Mouse (Mus musculus) gonadal fat pad, adult 2 months (tissue): ENCODE data around the gene Uck2. TPM values are rescaled to one million over a fixed set of nuclear protein-coding genes. Genes with fewer than 3 reads are reported as not detected.

Experiments used
- DNase-seq: peaks from one replicate; pipeline ENCODE4 v3.0.0-alpha.2; 2012; ENCODE audit warnings: low read depth
- polyA plus RNA-seq: library from polyadenylated mRNA; depleted of rRNA; stranded (reverse); fragments of >200 nt; gene quantifications from 2 replicates; pipeline ENCODE4 v1.2.3, GENCODE M21; 2012; rRNA removed

Gene Uck2
- polyA plus RNA-seq, 1 experiment: 12.4 TPM

DNA sequence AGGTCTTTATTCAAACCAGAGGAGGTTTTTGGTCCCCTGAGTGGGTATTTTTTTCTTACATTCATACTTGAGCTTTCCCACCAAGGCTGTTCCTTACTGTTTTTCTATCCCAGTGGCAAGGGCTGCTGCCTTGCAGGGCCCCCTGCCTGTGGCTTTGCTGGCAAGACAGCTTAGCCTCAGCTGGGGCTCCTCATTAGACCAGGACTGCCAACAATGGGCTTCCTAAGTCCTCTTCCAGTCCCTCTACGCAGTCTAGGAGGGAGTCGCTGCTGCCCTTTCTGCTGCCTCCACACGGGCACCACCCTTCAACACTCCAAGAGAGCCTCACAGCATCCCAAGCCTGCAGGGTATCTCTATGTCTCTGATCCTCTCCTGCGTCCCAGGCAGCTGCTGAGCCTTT, 76.3 kb downstream of the Uck2 start:
- DNase-seq: no peak

DNA sequence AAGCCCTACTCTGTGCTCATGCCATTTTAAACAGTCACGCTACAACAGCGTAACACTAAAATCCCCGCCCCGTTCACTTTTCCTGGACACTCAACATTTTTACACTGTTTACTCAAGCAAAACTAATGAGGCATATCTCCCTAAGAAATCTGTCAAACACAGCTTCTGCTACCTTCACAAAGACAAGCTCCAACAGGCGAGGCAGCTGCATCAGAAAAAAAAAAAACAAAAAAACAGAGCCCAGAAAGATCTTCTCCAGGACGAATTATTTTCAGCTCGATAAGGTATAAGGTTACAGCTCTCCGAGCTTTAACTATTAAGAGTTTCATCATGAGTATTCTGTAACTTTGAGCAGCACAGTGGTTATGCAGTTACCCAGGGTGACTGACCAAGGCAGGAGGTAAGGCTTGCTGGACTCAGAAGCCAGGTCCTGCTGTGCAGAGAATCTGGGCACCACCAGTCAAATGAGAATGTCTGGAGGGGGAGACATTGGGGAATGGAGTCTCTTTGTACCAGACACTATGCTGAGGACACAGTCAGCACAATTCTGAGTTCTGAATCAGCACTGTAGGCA, 79.9 kb downstream of the Uck2 start:
- DNase-seq: no peak

DNA sequence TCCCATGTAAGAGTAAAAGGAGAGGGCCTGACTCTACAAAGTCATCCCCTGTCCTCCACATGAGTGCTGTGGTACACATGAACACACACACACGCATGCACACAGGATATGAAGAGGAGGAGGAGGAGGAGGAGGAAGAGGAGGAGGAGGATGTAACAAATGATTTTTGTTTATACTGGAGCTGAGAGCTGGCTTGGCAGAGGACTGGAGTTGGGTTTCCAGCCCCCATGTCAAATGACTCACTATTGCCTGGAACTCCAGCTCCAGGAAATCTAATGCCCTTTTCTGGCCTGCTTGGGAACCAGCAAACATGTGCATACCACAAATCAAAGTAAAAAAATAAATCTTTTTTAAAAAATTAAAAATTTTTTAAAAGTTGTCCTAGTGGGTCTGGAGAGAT, 80.7 kb downstream of the Uck2 start:
- DNase-seq: no peak

DNA sequence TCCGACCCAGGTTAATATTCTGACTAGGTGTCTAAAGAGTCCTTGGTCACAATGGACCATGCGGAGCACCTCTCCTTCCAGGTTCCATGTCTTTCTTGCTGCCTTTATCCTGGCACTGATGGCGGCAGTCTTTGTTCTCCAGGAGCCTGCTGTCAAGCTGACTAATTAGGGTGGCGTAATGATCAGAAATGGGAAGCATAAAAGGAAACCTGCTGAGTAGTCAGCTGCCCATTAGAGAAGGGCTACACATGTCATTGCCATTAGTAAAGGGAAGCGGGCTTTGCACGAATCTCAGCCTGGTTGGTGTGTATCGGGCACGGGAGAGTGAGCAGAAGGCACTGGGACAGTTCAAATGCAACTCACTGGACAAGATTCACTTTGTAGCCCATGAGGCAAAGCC, 90.4 kb downstream of the Uck2 start:
- no peak for DNase-seq

DNA sequence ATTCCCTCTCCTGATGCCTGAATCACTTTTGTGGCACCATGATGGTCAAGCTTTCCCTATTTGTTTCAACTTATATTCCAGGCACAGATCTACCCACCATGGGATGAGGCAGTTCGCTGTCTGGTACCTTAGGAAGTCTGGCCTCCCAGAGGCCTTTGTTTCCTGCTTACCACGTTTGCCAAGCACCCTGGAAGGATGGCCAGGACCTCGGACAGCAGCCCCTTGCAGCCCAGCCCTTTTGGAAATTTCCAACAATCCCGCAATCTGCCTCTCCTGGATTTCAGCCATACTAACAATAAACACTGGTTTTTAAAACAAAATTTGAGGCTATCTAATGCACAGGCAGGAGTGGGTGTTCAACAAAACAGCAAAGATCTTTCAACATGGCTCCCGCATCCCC, 97.3 kb downstream of the Uck2 start:
- no peak for DNase-seq

DNA sequence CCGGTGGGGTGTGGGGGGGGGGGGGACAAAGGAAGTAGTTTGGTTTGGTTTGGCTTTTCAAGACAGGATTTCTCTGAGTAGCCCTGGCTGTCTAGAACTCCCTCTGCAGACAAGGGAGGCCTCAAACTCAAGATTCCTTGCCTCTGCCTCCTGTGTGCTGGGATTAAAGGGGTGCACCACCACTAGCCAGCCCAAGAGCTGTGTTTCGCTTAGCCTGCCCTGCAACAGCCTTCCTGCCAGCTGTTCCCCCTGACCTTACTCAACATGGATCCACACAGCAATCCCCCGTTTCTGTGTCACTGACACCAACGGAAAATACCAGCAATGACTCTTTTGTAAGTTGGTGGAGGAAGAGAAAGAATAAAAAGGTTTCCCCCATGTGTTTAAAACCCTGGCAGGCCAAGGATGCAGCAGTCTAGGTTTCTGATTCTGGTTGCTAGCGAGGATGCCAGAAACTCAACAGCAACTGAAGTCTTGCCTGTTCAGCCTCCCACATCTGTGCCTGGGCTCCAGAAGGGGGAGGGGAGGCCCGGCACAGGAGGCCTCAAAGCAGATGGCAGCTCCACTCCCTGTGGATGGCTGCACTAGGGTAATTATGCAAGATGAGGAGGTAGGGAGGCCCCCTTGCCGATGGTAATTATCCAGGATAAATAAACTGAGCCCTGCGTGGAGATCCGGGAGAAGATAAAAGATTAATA, 103.1 kb downstream of the Uck2 start:
- no peak for DNase-seq

Other genes starting within 250 kb of the Uck2 start
- 84.1 and 106 TPM in 2 replicates for gene Tmco1, start 23.1 kb upstream of the Uck2 start, polyA plus RNA-seq
- gene Aldh9a1, start 64.7 kb upstream of the Uck2 start, polyA plus RNA-seq: 26.5 and 28.1 TPM in 2 replicates
- gene Mgst3, start 108.5 kb upstream of the Uck2 start, polyA plus RNA-seq: 252 and 380 TPM in 2 replicates
- gene Lrrc52, start 181.5 kb upstream of the Uck2 start, polyA plus RNA-seq: 0.14 and 0.19 TPM in 2 replicates